Mouse (Mus musculus): ENCODE measurements at regions not wholly inside any gene's neighbourhood (a gene's known extent, or its start where the extent isn't known, plus 50 kb on each side); places are given as distances from the start of the nearest gene placed in this dataset.

DNA sequence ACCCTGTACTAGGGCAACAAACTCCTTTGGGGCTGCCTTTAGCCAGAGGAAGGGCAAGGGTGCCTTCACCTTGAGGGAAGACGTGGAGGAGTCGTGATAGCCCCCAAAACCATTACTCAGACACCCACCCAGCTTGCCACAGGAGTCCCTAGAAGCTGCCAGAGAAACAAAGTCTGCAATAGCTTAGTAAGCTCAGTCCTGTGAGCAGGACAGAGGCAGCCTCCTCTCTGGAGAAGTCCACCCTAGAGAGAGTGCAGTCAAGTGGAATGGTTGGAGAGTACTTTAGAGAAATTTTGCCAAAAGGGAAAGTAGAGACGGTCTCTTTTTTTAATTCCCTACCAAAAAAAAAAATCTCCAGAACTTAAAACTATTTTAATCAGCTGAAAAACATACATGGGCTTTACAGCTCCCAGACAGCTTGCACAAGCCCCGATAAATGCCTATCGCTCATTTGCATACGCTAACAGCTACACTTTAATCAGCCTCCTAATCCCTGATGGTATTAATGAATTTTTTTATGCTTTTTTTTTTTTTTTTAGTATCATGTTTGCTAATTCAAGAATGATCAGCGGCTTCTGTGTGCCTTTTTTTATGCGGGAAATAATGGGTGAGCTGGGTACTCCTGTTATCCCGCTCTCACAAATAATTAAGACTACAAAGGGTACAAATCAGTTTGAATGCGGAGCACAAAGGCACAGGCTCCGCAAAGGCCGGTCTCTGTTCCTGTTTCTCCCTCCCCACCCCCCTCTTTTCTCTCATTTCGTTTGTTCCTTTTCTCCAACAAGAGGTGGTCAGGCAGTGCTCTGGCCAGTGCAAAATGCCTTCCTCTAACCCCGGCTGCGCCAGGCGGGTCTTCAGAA lies 219.8 kb downstream of the Il20rb start:
- no peak for DNase-seq (ENCODE audit: low read depth, low spot score)

DNA sequence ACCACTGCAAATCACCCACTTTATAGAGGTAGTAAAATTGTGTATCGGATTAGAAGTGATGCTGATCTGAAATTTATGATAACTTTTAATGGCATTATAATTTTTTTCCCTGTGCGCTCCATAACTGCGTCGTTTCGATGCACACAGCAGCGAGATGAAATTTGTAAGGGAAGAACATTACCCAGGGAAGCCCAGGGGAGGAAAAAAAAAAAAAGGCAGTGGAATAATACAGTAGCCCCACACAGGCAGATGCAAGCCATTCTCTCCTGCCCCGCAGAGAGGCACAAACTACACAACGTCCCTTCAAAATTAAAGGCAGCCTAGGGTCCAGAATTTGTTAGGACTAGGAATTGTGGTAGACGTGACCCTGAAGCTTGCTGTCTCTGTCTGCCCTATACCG lies 234.2 kb downstream of the Il20rb start:
- no peak for DNase-seq (ENCODE audit: low read depth, low spot score)
